Mouse (Mus musculus) forebrain, embryonic 10.5 days (tissue): ENCODE data around the gene BC030867. TPM values are rescaled to one million over a fixed set of nuclear protein-coding genes. Genes with fewer than 3 reads are reported as not detected.
A peak's percentile ranks its signal among the peaks of the same experiment; 100 is the strongest.

ENCODE experiments used
- DNase-seq: peaks from one replicate; pipeline ENCODE4 v3.0.0-alpha.2; 2017; ENCODE audit warnings: low spot score; ENCODE audit errors: extremely low spot score
- H3K27ac ChIP-seq: fragments of 300-500 bp; sonication (generic); 2 replicates; pipeline ENCODE4 v1.5.1; 2016; ENCODE audit warnings: mild to moderate bottlenecking
- H3K27me3 ChIP-seq: fragments of 300-500 bp; sonication (generic); 2 replicates; pipeline ENCODE4 v1.6.1; 2016; ENCODE audit warnings: mild to moderate bottlenecking; ENCODE audit not compliant: poor library complexity, severe bottlenecking
- H3K36me3 ChIP-seq: fragments of 300-500 bp; sonication (generic); replicated peaks from 2 replicates; pipeline ENCODE4 v1.6.1; 2016; ENCODE audit warnings: mild to moderate bottlenecking, moderate library complexity
- H3K4me1 ChIP-seq: fragments of 300-500 bp; sonication (generic); 2 replicates; pipeline ENCODE4 v1.6.1; 2016
- H3K4me3 ChIP-seq: fragments of 300-500 bp; sonication (generic); 2 replicates; pipeline ENCODE4 v1.5.1; 2016; ENCODE audit warnings: mild to moderate bottlenecking, moderate library complexity
- H3K9me3 ChIP-seq: fragments of 300-500 bp; sonication (generic); 2 replicates; pipeline ENCODE4 v1.6.1; 2016; ENCODE audit warnings: mild to moderate bottlenecking, moderate library complexity
- WGBS: fragments of 180-500 bp; shearing (Covaris S2); methylation state at CpG from one replicate; pipeline ENCODE4 v1.1.7; 2016; 5-methylcytosine and 5-hydroxymethylcytosine counted together
- microRNA-seq: library from miRNA; unstranded; fragments of <30 nt; microRNA quantifications from one replicate; pipeline ENCODE4, GENCODE M21; 2017
- polyA plus RNA-seq: library from polyadenylated mRNA; unstranded; fragments of >200 nt; fragmentation: Nextera tagmentation; extraction: Ambion mirVana; gene quantifications from 2 replicates; pipeline ENCODE4 v1.2.1, GENCODE M21; 2016

BC030867 gene
- polyA plus RNA-seq, 1 experiment from 2014 or later, result 27.3 TPM

DNA sequence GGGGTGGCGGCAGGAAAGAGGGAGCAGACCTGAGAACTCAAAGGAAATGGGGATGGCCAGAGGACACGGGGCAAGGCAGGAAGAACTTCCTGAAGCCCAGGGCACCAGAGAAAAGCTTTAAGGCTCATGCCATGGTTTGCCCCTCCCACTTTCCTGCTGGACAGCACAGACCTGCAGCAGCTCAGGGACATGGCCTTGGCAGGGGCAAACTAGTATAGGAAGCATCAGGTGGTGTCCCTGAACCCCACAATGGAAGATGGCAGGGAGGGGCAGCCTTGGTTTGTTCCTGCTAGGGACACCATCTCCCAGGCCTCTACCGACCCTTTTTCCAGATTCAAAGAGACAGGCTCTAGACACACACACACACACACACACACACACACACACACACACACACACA, 56.7 kb downstream of the BC030867 start:
- 68% methylated on average over 3 of the region's 3 CpGs for WGBS
- no peak overlapping the region for H3K4me3 ChIP-seq
- H3K36me3 ChIP-seq, result peaks cover 55% of the 10 kb centered on the region
- H3K27me3 ChIP-seq, result no peaks in the 10 kb centered on the region
- H3K9me3 ChIP-seq, result no peaks in the 10 kb centered on the region
- peaks cover 32% of the 10 kb centered on the region for H3K4me1 ChIP-seq
- H3K27ac ChIP-seq, result no peak overlapping the region
- no peak for DNase-seq

DNA sequence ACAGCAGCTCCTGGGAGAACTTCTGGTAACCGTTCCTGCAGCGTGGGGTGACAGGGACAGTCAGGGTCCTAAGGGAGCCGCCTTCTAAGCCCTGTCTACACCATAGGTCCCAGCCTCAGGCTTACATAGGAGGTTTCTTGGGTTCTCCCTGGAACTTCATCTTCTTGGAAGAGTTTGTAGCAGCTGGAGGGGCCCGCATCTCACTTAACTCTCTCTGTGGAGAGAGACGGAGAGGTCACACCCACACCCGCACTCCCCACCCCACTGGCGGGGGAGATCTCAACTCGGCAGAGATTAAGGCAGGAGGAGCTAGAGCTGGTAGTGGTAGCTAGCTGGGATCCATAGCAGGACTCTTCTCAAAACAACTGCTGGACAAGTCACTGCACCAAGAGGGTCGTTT, 59.4 kb downstream of the BC030867 start:
- Histone ChIP-seq H3K36me3 (peaks cover 82% of the 10 kb centered on the region), H3K4me1 (peaks cover 56% of the 10 kb centered on the region), H3K4me3 (no peak overlapping the region), H3K27ac (no peak overlapping the region), H3K9me3 (no peaks in the 10 kb centered on the region), H3K27me3 (no peaks in the 10 kb centered on the region)
- no peak for DNase-seq
- WGBS, result 78% methylated on average over 9 of the region's 9 CpGs

DNA sequence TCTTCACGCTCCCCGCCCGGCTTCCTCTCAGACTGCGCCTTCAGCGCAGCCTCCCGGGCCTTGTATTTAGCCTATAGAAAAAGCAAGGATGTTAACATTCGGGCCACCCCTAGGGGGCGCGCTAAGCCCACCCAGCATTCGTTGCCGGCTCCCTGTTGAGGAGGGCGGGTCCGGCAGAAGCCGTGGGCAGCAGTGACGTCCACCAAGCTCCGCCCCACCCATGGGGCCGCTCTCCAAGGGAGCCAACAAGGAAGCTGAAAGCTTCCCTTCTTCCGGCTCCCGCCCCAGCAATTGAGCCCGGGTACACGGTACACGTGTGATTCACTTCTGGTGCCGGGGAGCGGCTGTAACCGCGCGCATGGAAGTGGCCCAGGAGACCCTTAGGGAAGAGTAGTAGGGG, 60.3 kb downstream of the BC030867 start:
- Histone ChIP-seq H3K27me3 (no peaks in the 10 kb centered on the region), H3K4me3 (peak overlapping the region; percentile 54), H3K4me1 (peaks cover 59% of the 10 kb centered on the region), H3K9me3 (no peaks in the 10 kb centered on the region), H3K27ac (peak overlapping the region; percentile 81), H3K36me3 (peaks cover 91% of the 10 kb centered on the region)
- peak; percentile 98 for DNase-seq
- 2% methylated on average over 27 of the region's 27 CpGs for WGBS

DNA sequence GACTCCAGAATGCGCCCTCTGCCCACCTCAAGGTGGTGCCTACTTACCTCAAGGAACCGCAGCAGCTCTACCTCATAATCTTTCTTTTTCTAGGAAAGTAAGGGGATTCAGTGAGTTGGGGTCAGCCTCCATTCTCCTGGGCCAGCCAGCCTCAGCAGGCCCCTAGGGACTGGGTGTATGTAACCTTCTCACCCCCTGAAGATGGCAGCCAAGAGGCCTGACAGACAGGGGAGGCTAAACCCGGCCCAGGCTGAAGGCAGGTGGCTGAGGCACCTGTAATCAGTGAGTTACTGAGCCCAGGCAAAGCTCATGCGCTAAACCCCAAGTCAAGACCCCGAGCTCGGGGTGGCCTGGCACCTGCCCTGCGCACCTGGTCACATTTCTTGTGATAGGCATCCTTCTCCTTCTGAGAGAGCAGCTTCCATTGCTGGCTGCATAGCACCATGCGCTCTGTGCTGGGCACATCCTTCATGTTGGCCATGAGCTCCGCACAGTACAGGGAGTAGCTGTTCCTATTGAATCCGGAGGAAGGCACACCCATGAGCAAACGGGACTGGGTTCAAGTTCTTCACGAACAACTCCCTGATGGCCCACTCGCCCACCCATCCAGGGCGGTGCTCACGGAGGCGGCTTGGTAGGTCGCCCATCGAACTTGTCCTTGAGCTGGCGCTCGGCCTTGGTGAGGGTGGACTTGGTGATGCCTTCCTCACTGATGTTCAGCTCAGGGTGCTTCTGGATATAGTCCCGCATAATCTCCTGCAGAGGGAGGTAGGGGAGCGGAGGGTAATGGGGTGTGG, 61.3 kb downstream of the BC030867 start:
- Histone ChIP-seq H3K9me3 (no peaks in the 10 kb centered on the region), H3K4me3 (peak overlapping the region; percentile 54), H3K27me3 (no peaks in the 10 kb centered on the region), H3K4me1 (peaks cover 62% of the 10 kb centered on the region), H3K27ac (peak overlapping the region; percentile 81), H3K36me3 (peaks cover 98% of the 10 kb centered on the region)
- WGBS, result 88% methylated on average over 22 of the region's 22 CpGs
- DNase-seq, result no peak

DNA sequence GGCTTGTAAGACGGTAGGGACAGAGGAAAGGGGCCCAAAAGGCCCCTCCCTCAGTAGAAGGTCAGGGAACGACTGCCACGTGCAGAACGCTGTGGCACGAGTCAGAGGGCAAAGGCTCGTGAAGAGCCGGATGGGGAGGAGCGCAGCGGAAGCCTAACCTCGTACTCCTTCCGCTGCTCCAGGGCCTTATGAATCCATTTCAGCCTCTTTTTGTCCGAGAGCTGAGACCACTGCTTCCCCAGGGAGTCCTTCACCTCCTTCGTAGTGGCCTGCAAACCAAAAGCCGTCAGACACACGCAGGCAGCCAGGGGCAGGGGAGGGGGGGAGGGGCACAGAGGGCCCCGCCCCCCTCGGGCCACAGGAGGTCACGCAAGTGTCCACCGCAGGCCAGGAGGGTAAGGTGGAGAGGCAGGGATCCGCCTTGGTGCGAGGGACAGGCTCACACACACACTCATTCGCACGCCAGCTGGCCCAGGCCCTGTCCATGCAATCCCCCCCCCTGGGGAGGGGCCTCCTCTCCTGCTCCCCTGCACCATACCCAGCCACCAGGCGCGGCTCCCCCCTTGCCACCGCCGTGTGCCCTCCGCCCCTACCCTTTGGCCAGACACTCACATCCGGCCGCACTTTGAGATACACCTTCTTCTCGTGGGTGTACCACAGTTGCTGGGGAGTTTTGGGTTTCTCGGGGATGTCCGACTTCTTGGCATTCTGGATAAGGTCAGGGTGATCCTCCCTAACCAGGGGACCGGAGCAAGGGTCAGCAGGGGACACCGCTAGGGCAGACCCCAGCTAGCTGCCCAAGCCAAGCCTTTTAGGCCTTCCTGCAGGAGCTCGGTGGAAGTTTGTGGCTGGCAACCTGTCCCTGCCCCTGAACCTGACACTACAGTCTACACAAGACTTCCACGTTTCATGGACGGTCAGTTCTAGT, 62.4 kb downstream of the BC030867 start:
- Histone ChIP-seq H3K4me3 (peak overlapping the region; percentile 54), H3K36me3 (peaks cover 96% of the 10 kb centered on the region)
- DNase-seq, result no peak

DNA sequence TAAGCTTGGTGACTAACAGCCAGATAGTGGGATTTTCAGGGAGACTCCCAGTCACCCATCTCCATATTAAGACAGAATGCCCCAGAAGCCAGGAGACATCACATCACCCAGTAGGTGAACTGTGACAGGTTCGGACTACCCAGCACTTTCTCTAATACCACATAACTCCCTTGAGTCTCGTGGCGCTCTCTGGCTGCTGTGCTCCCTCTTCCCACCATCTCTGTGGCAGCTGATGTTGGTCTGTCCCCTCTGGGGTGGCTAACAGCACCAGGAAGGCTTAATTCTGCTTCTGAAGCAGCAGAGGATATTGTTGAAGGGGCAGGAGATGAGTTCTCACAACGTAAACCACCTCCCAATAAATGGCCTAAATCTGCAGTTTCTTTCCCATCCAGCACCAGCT, 63.3 kb downstream of the BC030867 start:
- no peak for DNase-seq
- no peak overlapping the region for H3K27ac ChIP-seq
- peaks cover 70% of the 10 kb centered on the region for H3K4me1 ChIP-seq
- peaks cover 86% of the 10 kb centered on the region for H3K36me3 ChIP-seq
- H3K4me3 ChIP-seq, result no peak overlapping the region
- 80% methylated on average over 4 of the region's 4 CpGs for WGBS
- no peaks in the 10 kb centered on the region for H3K9me3 ChIP-seq
- no peaks in the 10 kb centered on the region for H3K27me3 ChIP-seq

More for the DNA sequence above, 62.4 kb downstream of the BC030867 start:
- Histone ChIP-seq H3K4me1 (peaks cover 66% of the 10 kb centered on the region), H3K9me3 (no peaks in the 10 kb centered on the region), H3K27me3 (no peaks in the 10 kb centered on the region), H3K27ac (peak overlapping the region; percentile 65; the same call in 1 of the 2 replicates)
- 43% methylated on average over 38 of the region's 38 CpGs for WGBS

DNA sequence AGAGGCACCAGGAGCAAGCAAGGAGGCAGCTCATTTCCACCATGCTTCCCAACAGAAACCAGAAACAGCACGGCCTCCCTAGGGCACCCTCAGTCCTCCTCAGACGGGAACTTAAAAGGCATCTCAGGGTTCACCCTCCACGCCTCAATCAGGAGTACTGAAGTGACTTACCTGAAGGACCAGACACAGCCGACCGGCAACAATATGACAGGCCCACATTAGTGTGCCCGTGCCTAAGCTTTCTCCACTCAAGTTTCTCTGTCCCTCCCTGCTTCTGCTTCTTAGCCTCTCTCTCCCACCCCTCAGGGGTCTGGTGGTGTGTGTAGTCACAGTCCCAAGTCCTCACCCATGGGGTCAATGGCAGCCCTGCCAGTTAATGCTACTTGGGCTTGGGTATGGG, 63.9 kb downstream of the BC030867 start:
- Histone ChIP-seq H3K27me3 (no peaks in the 10 kb centered on the region), H3K4me1 (peaks cover 70% of the 10 kb centered on the region), H3K36me3 (peaks cover 80% of the 10 kb centered on the region), H3K9me3 (no peaks in the 10 kb centered on the region), H3K27ac (no peak overlapping the region), H3K4me3 (no peak overlapping the region)
- no peak for DNase-seq
- 86% methylated on average over 6 of the region's 6 CpGs for WGBS

DNA sequence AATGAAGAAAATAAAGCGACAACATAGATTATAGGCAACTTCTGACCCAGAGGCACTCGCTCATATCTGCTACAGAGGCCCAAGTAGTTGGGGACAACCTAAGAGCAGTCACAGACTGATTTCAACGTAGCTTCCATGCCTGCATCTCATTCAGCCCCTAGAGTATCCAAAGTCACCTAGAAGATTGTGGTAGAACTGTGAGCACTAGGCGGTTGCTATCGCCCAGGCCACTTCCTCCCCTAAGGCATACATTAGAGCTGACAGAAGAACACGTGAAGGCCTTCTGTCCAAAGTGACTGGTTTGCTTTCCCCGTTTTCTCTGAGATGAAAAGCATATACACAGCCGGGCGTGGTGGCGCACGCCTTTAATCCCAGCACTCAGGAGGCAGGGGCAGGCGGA, 65.6 kb downstream of the BC030867 start:
- Histone ChIP-seq H3K4me1 (peaks cover 60% of the 10 kb centered on the region), H3K4me3 (no peak overlapping the region)

More for the DNA sequence above, 65.6 kb downstream of the BC030867 start:
- H3K27me3 ChIP-seq, result no peaks in the 10 kb centered on the region
- 89% methylated on average over 12 of the region's 12 CpGs for WGBS
- H3K9me3 ChIP-seq, result no peaks in the 10 kb centered on the region
- DNase-seq, result no peak
- H3K36me3 ChIP-seq, result peaks cover 64% of the 10 kb centered on the region
- no peak overlapping the region for H3K27ac ChIP-seq

Small RNA genes within 50 kb of the gene (microRNA-seq; reads per million reads assigned to microRNA genes)
- 0.90 reads per million for gene Mir8101

Other genes with a start within 250 kb of the BC030867 start
- 13.5 and 16.1 TPM in 2 replicates for gene Mpp3, start 220.4 kb upstream of the BC030867 start, polyA plus RNA-seq
- 0.14 and 0.23 TPM in 2 replicates for gene Cd300lg, start 207.4 kb upstream of the BC030867 start, polyA plus RNA-seq
- 15.7 and 16.2 TPM in 2 replicates for gene Mpp2, start 160.4 kb upstream of the BC030867 start, polyA plus RNA-seq
- not detected in 2 replicates for gene Ppy, start 147.6 kb upstream of the BC030867 start, polyA plus RNA-seq
- gene Pyy, start 141.1 kb upstream of the BC030867 start, polyA plus RNA-seq, result not detected in 2 replicates
- gene Nags, start 103.4 kb upstream of the BC030867 start, polyA plus RNA-seq, result not detected in 2 replicates
- 37.3 and 39.8 TPM in 2 replicates for gene Tmem101, start 92.5 kb upstream of the BC030867 start, polyA plus RNA-seq
- gene Lsm12, start 63.6 kb upstream of the BC030867 start, polyA plus RNA-seq, result 137 and 141 TPM in 2 replicates
- 38.0 and 39.5 TPM in 2 replicates for gene G6pc3, start 59.3 kb upstream of the BC030867 start, polyA plus RNA-seq
- gene Hdac5, start 18.7 kb upstream of the BC030867 start, polyA plus RNA-seq, result 39.8 and 44.6 TPM in 2 replicates
- gene Asb16, start 19.9 kb downstream of the BC030867 start, polyA plus RNA-seq, result 0.05 and 0.06 TPM in 2 replicates
- 44.9 and 46.0 TPM in 2 replicates for gene Tmub2, start 36.0 kb downstream of the BC030867 start, polyA plus RNA-seq
- 14.1 and 15.6 TPM in 2 replicates for gene Atxn7l3, start 47.7 kb downstream of the BC030867 start, polyA plus RNA-seq
- 95.5 and 98.7 TPM in 2 replicates for gene Ubtf, start 70.9 kb downstream of the BC030867 start, polyA plus RNA-seq
- gene Slc4a1, start 117.3 kb downstream of the BC030867 start, polyA plus RNA-seq, result 37.4 and 52.1 TPM in 2 replicates
- 10.5 and 13.5 TPM in 2 replicates for gene Rundc3a, start 144.5 kb downstream of the BC030867 start, polyA plus RNA-seq
- gene Slc25a39, start 159.1 kb downstream of the BC030867 start, polyA plus RNA-seq, result 255 and 262 TPM in 2 replicates
- 66.2 and 70.1 TPM in 2 replicates for gene Grn, start 181.4 kb downstream of the BC030867 start, polyA plus RNA-seq
- 2.2 and 2.8 TPM in 2 replicates for gene Fam171a2, start 198.8 kb downstream of the BC030867 start, polyA plus RNA-seq
- 5.0 and 6.4 TPM in 2 replicates for gene Itga2b, start 221.2 kb downstream of the BC030867 start, polyA plus RNA-seq